Mouse (Mus musculus) bone marrow, adult 2 months (tissue): ENCODE results near the gene Coro1a.

Experiments used
- CTCF ChIP-seq: fragments of 200-500 bp; IDR thresholded peaks from 2 replicates; pipeline ENCODE4 v1.5.1; 2011; ENCODE audit warnings: low read length, control low read depth; ENCODE audit not compliant: control insufficient read depth, insufficient read depth
- POLR2A ChIP-seq: fragments of 200-500 bp; IDR thresholded peaks from 2 replicates; pipeline ENCODE4 v1.6.1; 2011; ENCODE audit warnings: low read depth, mild to moderate bottlenecking, control low read depth, low read length, borderline replicate concordance; ENCODE audit not compliant: control insufficient read depth

- TF ChIP-seq POLR2A: no peak
- TF ChIP-seq CTCF: no peak
These were observed 53.6 kb downstream of the Coro1a start for GRCm38 (mm10) chr7:126653991-126654390.
